Mouse (Mus musculus) T-helper 2 cell (primary cell): ENCODE data around the gene Clec4a1.

Source experiments
- in situ Hi-C: fragments of 300-600 bp; cut with MboI, MseI; formaldehyde crosslinking; loops from one replicate; pipeline ENCODE4 v1.15.1; 2025; ENCODE audit warnings: high pct_unique_total_duplicates

The Clec4a1 gene

DNA sequence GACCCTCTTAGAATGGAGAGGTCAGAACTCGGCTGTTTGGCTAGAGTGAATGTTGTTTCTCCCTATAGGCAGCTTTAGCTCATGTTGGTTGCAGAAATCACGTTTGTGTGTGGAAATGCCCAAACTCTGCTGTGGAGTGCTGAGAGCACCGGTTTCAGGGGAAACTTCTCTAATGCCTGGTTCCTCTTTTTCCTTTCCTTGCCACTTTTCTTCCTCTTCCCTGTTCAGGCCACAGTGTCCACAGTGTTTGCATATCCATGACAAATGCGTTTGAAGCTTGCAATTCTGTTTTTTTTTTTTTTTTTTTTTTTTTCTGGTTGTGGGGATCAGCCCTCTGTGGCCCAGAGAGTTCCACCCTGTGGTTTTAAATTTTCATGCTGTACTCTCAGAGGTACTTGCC, at the start of gene Clec4a1:
TSS of gene Clec4a1 (plus strand) at position 398 of the 400 bp plus-strand sequence.
- in situ Hi-C loops: no loop called here

DNA sequence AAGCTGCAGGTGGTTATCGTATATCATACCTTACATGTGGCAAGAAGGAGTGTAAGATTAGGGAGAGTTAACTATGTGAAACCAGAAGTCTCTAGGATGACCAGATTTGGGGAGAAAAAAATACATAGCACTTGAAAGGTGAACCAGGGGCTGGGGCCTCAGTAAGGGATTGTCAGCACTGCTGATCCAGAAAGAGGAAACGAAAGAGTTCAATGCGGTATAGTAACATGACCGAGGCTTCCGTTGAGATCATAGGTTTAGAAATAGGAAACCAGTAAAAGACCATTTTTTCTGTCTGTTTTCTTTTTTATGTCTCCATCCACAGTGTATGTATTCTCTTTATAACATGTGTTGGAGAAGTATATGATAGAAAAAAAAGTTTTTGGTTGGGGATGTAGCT, 48.8 kb upstream of the Clec4a1 start:
- in situ Hi-C loops: loop anchor here (5.0 kb wide), 1 partner anchor 65 kb away; no protein-coding TSS in a partner anchor

DNA sequence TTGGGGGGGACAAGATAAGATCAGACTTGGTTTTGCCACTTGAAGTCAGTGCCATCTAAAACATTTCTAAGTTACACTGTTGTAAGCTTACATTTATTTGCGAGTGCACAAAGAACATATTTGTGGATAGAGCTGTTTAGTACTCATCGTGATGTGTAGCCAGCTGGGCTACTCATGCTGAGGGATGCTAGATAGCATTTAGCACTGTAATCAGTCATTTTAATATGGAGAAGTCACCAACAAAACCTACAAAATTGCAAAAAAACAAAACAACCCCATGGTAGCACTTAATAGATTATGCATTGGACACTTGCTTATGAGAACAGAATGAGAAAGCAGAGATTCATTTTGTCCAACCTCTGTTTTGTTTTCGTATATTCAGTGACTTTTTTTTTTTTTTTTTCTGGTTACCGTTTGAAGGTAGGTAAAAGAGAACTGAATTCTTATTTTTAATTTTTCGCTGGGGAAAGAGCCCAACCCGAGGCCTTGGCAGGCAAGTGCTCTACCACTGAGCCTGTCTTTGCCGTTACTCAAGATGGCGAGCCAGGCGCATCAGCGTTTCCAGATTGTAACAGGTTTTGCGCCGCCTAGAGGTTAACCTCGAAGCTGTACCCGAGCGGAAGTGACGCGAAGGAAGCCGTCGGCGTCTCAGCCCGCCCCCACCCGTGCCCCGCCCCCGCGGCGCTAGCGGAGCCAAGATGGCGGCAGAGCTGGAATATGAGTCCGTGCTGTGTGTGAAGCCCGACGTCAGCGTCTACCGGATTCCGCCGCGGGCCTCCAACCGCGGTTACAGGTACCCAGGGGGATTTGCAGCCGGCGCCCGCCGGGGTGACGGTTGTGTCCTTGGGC, 47.6 kb upstream of the Clec4a1 start, which contains the start of gene Necap1:
TSS of gene Necap1 (plus strand) at position 604 of the 849 bp plus-strand sequence.
- in situ Hi-C loops: loop anchor here (5.0 kb wide), 1 partner anchor 67 kb away; no protein-coding TSS in a partner anchor

DNA sequence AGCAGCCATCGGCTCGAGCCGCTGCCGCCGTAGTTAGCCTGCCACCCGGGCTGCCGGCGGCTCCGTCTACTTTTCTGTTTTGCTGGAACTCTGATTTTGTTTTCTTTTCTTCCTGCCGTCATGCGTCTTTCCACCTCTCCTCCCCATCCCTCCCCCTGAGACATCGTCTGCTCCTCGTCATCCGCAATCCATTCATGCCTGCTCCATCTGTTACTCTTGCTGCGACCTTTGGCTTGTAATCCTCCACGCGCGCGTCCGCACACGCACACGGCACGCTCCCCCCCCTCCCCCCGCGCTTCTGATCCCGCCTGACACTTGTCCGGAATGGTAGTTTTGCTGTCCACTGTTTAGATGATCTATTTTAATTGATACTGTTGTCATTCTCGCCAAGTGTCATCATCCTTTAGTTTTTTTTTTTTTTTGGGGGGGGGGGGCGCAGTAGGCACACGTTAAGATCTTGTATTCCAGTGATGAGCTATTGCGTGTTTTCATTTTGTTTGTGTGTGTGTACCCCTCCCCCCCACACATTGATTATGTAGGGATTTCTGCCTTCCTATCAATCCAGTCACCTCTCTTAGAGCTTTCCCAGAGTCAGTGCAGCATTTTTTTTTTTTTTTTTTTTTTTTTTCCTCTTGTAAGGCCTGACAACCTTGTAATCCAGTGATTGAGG, 46.8 kb upstream of the Clec4a1 start:
- in situ Hi-C loops: loop anchor here (5.0 to 25.0 kb wide), 3 partner anchors 68 to 1387 kb away; partner anchors contain the start of gene M6pr

DNA sequence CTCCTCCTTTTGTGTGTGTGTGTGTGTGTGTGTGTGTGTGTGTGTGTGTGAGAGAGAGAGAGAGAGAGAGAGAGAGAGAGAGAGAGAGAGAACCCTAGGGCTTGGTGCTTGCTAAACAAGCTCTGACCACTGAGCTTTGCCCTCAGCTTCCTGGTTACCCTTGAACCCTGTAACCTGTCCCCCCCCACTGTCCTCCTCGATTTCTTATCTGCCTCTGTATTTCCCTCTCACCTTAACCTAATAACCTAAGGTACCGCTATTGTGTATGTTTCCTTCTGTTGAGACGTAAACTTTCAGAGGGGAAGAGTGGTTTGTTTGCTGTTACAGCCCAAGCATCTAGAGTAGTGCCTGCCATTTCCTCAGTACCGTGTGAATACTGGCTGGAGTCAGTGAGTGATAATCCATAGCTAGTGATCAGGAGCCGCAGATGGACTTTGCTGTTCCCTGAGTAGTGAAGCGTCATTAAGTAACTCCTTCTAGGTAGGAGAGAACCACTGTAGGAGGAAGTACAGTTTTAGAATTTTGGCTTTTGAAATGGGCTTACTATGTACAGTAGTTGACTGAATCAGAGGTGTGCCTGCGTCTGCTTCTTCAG, 42.4 kb upstream of the Clec4a1 start:
- in situ Hi-C loops: loop anchor here (25.0 kb wide), 2 partner anchors 567 to 1383 kb away; partner anchors contain the start of gene M6pr

DNA sequence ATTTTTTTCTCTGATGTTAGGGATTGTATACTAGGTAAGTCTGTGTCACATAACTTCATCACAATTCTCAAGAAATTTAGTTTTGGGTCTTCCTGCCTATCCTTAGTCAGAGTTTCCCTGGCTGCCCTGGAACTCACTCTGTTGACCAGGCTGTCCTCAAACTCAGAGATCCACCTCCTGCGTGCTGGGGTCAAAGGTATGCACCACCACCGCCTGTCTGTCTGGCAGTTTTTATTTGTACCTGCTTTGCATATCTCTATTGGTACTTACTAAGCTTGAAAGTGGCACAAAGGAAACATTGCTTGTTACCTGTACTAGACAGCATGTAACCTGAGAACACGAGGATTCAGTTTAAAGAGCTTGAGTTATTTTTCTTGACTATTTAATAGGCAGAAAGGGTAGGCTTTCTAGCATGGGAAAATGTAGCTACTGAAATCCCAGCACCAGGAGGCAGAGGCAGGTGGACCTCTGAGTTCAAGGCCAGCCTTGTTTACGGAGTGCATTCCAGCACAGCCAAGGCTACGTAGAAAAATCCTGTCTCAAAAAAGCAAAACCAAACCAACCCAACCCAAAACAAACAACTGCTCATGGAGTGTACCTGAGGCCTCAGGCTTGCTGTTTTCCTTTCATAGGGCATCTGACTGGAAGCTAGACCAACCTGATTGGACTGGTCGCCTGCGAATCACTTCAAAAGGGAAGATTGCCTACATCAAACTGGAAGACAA, 41.7 kb upstream of the Clec4a1 start:
- in situ Hi-C loops: loop anchor here (25.0 kb wide), 2 partner anchors 568 to 1382 kb away; partner anchors contain the start of gene M6pr

DNA sequence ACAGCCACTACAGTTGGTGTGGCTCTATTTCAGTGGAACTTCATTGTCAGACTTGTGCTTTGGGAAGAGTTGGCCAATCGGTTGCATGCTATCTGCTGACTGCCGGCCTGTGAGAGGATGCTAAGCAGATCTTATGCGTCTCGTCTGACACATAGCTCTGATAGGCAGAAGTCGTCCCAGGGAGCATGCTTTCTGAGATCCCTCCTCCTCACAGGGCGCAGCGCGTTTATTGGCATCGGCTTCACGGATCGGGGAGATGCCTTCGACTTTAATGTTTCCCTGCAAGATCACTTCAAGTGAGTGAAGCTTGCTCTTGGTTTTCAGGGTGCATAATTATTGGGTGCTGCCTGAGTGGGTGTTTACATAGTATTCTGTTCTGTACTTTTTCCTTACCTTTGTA, 40.4 kb upstream of the Clec4a1 start:
- in situ Hi-C loops: loop anchor here (25.0 kb wide), 2 partner anchors 569 to 1381 kb away; partner anchors contain the start of gene M6pr

DNA sequence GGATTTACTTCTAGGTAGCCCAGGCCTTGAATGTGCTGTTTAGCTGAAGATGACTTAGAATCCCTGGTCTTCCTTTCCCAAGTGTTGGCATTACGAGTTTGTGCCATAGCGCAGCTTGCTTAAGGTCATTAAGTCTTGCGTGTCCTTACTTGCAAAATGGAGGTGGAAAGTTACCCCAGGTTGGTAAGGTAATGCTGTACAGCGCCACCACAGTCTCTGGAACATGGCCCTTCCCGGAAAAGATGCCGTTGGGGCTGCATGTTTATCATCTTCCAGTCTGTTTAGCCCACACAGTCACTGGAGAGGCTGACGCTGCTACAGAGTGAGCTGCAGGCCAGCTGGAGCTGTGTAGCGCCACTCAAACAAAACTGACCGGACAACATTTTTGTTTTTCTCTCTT, 38.0 kb upstream of the Clec4a1 start:
- in situ Hi-C loops: loop anchor here (25.0 kb wide), 2 partner anchors 571 to 1379 kb away; partner anchors contain the start of gene M6pr

DNA sequence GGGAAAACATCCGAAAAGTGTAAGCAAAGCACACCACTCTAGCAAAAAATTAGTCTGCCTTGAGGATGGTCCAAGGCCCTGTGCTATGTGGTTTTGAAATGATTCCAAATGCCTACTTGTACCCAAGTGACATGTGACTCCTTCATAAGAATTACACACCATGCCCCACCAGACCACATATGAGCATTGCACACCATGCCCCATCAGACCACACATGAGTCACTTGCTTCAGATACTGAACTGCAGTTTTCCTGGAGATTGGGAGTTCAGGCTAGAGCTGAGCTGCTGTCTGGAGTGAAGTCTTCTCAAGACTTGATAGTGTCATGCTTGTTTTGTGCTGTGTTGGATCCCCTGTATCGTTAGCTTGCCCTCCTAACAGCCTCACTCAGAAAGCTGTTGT, 32.0 kb upstream of the Clec4a1 start:
- in situ Hi-C loops: loop anchor here (25.0 kb wide), 2 partner anchors 577 to 1373 kb away; partner anchors contain the start of gene M6pr

DNA sequence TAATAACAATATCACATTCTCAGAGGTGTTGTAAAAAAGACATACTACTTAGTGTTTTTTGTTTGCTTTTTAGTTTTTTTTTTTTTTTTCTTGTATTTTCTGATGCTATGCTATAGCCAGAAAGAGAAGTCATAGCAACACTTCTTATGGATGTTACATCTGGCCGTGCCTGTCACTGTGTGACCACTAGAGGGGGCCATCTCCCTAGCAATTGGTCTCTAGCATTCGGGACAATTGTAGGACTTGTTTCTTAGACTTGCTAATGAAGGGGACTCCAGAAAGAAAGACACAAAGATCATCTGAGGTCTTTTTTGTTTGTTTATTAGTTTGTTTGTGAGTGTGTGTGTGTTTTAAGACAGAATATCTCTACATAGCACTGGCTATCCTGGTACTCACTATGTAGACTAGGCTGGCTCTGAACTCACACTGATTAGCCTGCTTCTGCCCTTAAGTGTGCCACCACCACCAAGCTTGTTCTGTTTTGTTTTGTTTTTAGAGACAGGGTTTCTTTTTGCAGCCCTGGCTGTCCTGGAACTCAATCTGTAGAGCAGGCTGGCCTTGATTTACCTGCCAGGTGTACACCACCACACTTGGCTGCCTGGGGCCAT, 29.1 kb upstream of the Clec4a1 start:
- in situ Hi-C loops: loop anchor here (25.0 kb wide), 2 partner anchors 580 to 1370 kb away; partner anchors contain the start of gene M6pr

DNA sequence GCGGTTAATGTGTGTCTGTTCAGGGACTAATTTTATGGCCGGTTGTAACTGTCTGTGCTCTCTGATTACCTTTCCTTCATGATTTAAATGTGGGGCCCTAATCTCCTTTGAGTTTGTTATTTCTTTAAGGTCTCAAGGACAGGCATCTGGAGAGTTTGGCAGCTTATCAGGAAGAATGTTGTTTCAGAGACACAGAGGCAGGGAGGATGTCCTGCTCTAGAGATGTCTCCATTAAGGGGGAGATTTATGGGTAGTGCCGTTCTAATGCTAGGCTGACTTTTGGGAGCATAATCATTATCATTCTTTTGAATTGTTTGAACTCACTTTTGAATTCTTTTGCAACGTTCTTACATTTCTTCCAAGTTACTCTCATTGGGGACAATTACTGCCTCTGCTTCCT, 1.7 kb upstream of the Clec4a1 start:
- in situ Hi-C loops: no loop called here

DNA sequence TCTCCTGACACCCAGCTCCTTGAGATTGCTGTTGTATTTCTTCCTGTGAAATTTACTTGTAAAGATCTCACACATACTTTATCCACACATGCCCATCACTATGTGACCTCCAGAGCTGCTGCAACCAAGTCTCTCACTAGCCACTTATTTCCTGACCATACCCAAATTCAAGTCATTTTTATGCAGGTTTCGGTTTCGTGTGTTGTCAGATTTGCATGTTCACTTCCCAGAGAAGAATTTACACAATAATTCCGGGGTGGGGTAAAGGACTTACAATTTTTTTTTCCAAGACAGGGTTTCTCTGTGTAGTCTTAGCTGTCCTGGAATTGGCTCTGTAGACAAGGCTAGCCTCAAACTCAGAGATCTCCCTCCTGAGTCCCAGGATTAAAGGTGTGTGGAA, 13.2 kb downstream of the Clec4a1 start:
- in situ Hi-C loops: no loop called here

DNA sequence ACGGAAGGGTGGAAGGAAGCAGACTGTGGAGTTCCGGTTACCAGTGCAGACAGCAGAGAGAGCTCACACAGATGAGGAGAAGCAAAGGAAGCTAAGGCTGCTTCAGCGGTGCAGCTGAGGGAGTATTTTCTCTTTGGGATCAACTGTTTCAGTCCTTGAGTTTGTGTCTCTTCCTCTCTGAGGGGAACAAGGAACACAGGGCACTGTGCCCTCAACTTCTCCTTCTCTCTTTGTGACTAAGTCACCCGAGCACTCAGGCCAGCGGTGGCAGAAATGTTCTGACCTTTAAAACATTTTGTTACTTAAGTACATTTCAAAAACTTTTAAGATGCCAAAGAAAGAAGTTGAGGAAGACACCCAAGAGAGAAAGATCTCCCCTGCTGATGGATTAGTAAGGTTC, 18.0 kb downstream of the Clec4a1 start:
- in situ Hi-C loops: no loop called here

DNA sequence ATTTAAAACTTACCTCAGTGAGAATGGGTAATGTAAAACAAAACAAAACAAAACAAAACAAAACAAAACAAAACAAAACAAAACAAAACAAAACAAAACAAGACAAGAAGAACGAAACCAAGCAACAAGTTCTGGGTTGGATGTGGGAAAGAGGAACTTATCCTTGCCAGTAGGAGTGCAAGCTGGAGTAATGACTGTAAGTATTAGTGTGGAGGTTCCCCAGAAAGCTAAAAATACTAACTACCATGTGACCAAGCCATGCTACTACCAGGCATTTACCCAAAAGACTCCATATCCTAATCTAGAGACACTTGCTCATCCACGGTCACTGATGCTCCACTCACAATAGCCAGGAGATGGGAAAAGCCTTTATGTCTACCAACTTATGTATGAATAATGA, 25.1 kb downstream of the Clec4a1 start:
- in situ Hi-C loops: no loop called here

DNA sequence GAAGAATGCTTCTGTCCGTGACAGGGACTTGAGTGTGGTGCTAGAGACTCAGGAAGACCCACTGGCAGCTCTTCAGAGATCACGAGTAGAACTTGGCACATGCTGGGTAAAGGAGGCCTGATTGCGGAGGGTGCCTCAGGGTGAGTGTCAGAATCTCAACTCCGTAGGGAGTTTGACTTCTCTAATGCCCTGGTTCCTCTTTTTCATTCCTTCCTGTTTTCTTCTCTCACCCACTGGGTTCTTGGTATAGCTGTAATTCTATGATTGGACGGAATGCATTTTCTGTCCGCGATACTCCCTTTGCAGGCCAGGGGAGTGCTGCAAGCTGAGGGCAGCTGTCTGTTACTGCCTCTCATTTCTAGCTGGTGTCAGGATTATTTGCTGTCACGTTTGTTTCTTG, 30.8 kb downstream of the Clec4a1 start, which contains the start of gene Clec4a3:
TSS of gene Clec4a3 (plus strand) at position 115 of the 400 bp plus-strand sequence.
- in situ Hi-C loops: no loop called here

DNA sequence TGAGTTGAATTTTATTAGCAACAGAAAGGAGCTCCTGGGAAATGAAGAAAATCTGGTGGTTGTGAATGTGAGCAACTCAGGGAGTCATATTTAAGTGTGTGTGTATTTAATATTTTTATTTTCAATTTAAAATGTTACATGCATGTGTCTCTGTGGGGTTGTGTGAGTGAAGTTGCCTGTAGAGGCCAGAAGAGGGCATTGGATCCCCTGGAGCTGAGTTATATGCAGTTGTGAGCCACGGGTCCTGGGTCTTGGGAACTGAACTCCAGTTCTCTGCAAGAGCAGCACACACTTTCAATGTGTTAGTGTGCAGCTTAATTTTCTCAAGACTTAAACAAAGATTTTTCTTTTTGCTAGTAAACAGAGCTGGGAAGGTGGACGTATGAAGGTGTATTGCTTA, 42.9 kb downstream of the Clec4a1 start:
- in situ Hi-C loops: no loop called here

DNA sequence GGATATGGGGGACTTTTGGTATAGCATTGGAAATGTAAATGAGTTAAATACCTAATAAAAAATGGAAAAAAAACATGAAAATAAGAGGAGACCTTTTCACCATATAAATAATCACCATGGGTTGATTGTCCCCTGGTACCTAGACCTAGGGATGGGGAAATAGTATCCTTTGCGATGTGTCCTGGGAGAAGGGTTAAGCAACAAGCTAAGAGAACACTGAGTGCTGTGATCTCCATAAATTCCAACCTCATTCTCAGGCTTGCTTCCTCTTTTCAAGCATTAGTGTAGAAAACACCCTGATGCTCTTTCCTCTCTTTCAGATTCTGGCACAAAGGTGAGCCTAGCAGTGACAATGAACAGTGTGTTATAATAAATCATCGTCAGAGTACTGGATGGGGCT, 47.4 kb downstream of the Clec4a1 start:
- in situ Hi-C loops: no loop called here
